Mouse (Mus musculus): Measurements from ENCODE around the gene Hspb7. TPM values are rescaled to one million over a fixed set of nuclear protein-coding genes. Genes with fewer than 3 reads are reported as not detected.

Hspb7 gene
- 0.24 TPM for polyA plus RNA-seq (2021)

DNA sequence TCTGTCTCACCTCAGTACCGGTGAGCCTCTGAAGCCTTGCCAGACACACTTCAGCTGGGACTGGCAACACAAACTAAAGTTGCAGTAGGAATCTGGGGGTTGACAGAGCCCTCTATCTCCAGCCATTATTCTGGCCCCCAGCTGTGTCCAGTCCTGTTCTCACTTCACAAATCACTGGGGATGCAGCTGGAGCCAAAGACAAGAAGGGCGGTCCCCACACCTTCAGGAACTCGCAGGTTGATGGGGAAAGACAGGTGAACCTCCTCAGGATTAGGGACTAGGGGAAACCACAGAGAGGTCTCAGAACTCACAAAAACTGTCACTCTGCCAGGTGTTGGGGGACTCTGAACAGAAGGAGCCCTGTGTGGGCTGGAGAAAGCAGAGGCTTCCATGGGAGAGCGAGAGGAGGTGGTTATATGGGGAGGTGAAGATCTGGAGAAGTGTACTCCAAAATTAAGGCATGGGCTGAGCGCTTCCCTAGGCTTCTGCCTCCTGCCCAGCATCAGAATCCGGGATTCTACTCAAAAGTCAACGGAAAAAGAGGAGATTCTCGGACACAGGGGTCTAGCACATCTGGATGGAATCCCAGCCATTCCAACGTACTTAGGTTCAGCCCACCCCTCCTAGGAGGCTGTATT is at the start of gene Hspb7:
Hspb7 (plus strand) TSS at position 588 of the 638 bp plus-strand sequence.
- in situ Hi-C loops (cut with MboI; ENCODE audit: low pct_unique_long_range_greater_than_20kb): no loop called here
- H3K27me3 ChIP-seq: no peaks in the 10 kb centered on the region
- ChIA-PET POLR2A (no interaction called here), CTCF (interaction anchor here (1.4 to 1.7 kb wide), 2 partner anchors 11 to 15 kb away, joined by 3 to 4 read pairs; no protein-coding TSS in a partner anchor)
- TF ChIP-seq CTCF (IDR thresholded peaks at IDR 0.05): no peak
- ATAC-seq (no peak), DNase-seq (ENCODE audit: low read depth, low spot score) (no peak)

DNA sequence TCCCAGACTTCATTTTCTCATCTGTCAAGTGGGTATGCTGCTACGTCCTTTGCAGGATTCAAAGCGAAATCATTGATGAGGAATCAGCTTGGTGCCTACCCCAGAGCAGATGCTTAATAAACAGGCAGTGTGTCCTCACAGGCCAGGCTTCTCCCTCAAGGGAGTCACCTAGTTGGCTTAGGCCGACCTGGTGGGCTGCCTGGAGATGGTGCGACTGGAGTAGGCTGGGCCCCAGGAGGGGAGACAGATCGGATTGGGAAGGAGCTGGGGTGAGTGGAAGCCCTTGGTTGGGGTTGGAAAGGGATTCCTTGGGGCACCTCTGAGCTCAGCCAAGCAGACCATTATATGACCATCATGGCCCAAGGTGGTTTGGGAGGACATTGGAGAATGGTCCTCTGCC is 48.2 kb upstream of the Hspb7 start:
- no peak for ATAC-seq
- no peak for DNase-seq (ENCODE audit: low read depth, low spot score)
- in situ Hi-C loops (cut with MboI; ENCODE audit: low pct_unique_long_range_greater_than_20kb): no loop called here
- no peaks in the 10 kb centered on the region for H3K27me3 ChIP-seq
- TF ChIP-seq CTCF (IDR thresholded peaks at IDR 0.05): no peak
- ChIA-PET CTCF (interaction anchor here (0.6 kb wide), 1 partner anchor 11 kb away, joined by 3 read pairs; no protein-coding TSS in a partner anchor), POLR2A (no interaction called here)

DNA sequence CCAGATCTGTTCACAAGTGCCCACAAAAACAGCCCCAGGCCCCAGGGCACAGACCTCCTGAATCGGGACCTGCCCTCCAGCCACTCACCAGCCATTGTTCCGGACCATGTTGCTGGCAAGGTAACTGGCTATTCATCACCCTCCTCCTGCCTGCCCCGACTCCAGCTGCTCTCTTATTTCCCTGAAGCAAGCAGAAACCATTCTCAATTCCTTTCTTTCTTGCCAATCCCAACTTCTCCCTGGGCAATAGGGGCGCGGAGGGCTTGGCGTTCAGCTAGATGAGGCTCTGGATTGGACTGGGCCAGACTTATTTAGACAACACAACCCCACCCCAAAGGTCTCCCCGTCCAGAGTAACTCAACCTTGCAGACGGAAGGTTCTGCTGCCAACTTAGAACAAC is 40.9 kb upstream of the Hspb7 start:
- TF ChIP-seq CTCF (IDR thresholded peaks at IDR 0.05): no peak
- ChIA-PET CTCF (no interaction called here), POLR2A (no interaction called here)
- H3K27me3 ChIP-seq: no peaks in the 10 kb centered on the region
- in situ Hi-C loops (cut with MboI; ENCODE audit: low pct_unique_long_range_greater_than_20kb): no loop called here
- DNase-seq (ENCODE audit: low read depth, low spot score) (no peak), ATAC-seq (no peak)

DNA sequence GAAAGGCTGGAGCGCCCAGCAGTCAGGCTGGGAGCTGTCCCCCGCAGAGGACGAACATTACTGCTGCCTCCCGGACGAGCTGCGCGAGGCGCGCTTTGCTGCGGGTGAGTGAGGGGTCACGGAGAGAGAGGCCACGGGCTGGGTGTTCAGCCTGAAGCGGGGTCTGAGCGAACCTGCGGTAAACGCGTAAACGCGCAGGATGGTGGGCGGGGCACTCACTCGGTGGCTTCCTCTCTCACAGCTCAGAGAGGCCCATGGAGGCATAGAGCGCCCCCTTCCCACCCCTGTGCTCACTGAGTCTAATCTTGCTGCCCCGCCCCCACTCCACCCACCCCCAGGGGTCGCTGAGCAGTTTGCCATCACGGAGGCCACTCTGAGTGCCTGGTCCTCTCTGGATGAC is 38.2 kb upstream of the Hspb7 start:
- in situ Hi-C loops (cut with MboI; ENCODE audit: low pct_unique_long_range_greater_than_20kb): no loop called here
- no peak for DNase-seq (ENCODE audit: low read depth, low spot score)
- CTCF ChIA-PET: no interaction called here
- TF ChIP-seq CTCF (IDR thresholded peaks at IDR 0.05): no peak
- POLR2A ChIA-PET: interaction anchor here (1.2 kb wide), 1 partner anchor 10 kb away, joined by 3 read pairs; no protein-coding TSS in a partner anchor
- H3K27me3 ChIP-seq: no peaks in the 10 kb centered on the region
- no peak for ATAC-seq

DNA sequence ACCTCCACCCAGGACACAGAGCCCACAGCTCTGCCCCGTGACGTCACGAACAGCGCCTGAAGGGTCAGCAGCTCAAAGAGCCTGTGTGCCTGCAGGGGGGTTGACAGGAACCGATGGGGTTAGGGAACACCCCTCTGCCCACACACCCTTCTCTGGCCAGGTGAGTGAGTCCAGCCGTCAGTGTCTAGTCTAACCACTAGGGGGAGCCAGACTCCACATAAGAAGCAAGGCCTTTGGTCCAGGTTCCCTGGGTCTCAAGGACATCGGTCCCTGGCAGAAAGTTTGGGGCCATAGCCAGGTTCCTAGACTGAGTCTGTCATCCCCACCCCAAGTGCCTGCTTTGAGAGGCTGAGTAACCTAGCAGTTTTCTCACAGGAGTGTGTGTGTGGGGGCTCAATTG is 35.3 kb upstream of the Hspb7 start:
- no peak for ATAC-seq
- ChIA-PET POLR2A (interaction anchor here (0.6 kb wide), 1 partner anchor 406 kb away, joined by 3 read pairs; no protein-coding TSS in a partner anchor), CTCF (interaction anchor here (1.5 kb wide), 1 partner anchor 19 kb away, joined by 4 read pairs; no protein-coding TSS in a partner anchor)
- H3K27me3 ChIP-seq: no peaks in the 10 kb centered on the region
- in situ Hi-C loops (cut with MboI; ENCODE audit: low pct_unique_long_range_greater_than_20kb): no loop called here
- no peak for TF ChIP-seq CTCF (IDR thresholded peaks at IDR 0.05)
- DNase-seq (ENCODE audit: low read depth, low spot score): no peak

DNA sequence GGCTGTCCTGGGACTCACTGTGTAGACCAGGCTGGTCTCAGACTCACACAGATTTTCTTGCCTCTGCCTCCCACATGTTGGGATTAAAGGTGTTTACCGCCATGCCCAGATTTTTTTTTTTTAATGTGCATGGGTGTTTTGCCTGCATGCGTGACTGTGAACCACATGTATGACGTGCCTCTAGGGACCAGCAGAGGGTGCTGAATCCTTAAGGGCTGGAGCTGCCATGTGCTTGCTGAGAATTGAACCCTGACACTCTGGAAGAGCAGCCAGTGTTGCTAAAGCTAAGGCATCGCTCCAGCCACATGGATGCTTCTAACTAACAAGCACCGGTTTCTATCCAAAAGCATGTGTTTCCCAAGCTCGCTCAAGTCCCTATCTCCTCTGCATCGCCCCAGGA is 34.4 kb upstream of the Hspb7 start:
- H3K27me3 ChIP-seq: no peaks in the 10 kb centered on the region
- in situ Hi-C loops (cut with MboI; ENCODE audit: low pct_unique_long_range_greater_than_20kb): no loop called here
- DNase-seq (ENCODE audit: low read depth, low spot score): no peak
- ChIA-PET POLR2A (no interaction called here), CTCF (interaction anchor here (1.2 kb wide), 1 partner anchor 113 kb away, joined by 3 read pairs; no protein-coding TSS in a partner anchor)
- no peak for TF ChIP-seq CTCF (IDR thresholded peaks at IDR 0.05)
- ATAC-seq: no peak

DNA sequence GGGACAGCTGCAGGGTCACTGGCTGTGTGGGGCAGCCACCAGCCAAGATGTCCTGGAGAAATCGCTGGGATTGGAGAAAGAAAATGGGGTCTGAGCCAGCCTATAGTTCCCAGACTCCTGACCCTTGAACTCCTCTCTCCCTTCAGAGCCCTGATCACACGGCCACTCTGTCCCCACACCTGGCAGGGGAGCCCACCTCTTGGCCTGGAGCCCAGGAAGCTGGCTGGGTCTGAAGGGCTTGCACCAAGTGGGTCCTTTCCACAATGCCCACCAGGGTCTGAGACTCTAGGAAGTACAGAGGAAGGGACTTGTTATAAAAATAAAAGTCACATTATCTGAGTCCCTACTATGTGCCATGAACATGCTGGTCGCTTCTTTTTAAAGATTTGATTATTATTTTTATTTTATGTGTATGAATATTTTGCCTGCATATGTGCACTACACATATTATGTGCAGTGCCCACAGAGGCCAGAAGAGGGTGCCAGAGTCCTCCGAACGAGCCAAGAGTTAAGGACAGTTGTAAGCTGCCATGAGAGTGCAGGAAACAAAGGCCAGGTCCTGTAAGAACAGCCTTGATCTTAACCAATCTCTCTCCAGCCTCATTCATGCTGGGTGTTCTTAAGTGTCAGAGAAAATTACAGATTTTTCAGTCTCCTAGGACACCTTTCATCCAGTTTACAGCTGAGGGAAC is 33.3 kb upstream of the Hspb7 start:
- no peak for ATAC-seq

DNA sequence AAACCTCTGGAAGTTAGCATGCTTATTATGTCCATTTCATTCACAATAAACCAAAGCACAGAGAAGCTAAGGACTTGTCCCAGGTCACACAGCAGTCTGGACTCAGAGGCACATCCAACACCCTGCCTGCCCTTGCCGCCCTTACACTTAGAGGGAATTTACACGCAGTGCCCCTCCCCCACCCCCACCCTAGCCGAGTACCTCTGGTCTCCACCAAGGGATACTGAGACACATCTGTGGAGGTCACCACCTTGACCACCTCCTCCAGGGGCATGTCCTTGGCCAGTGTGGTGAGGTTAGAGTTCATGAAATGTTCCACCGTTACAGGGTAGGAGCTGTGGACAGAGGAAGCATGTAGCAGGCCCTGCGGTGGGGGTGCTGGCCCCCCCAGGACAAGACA is 32.6 kb upstream of the Hspb7 start:
- in situ Hi-C loops (cut with MboI; ENCODE audit: low pct_unique_long_range_greater_than_20kb): no loop called here
- TF ChIP-seq CTCF (IDR thresholded peaks at IDR 0.05): no peak
- DNase-seq (ENCODE audit: low read depth, low spot score) (no peak), ATAC-seq (no peak)
- ChIA-PET CTCF (interaction anchor here (0.7 to 2.9 kb wide), 10 partner anchors 10 to 186 kb away, joined by 3 to 16 read pairs (median 4); partner anchors contain the start of gene Clcnka), POLR2A (interaction anchor here (0.7 to 0.8 kb wide), 2 partner anchors 381 to 512 kb away, joined by 3 to 5 read pairs; no protein-coding TSS in a partner anchor)
- no peaks in the 10 kb centered on the region for H3K27me3 ChIP-seq

More for the DNA sequence above, 33.3 kb upstream of the Hspb7 start:
- ChIA-PET POLR2A (no interaction called here), CTCF (interaction anchor here (0.7 to 2.9 kb wide), 10 partner anchors 11 to 186 kb away, joined by 3 to 16 read pairs (median 4); partner anchors contain the start of gene Clcnka)
- peak; percentile 86 for TF ChIP-seq CTCF (IDR thresholded peaks at IDR 0.05)
- no peaks in the 10 kb centered on the region for H3K27me3 ChIP-seq
- in situ Hi-C loops (cut with MboI; ENCODE audit: low pct_unique_long_range_greater_than_20kb): no loop called here
- DNase-seq (ENCODE audit: low read depth, low spot score): no peak

DNA sequence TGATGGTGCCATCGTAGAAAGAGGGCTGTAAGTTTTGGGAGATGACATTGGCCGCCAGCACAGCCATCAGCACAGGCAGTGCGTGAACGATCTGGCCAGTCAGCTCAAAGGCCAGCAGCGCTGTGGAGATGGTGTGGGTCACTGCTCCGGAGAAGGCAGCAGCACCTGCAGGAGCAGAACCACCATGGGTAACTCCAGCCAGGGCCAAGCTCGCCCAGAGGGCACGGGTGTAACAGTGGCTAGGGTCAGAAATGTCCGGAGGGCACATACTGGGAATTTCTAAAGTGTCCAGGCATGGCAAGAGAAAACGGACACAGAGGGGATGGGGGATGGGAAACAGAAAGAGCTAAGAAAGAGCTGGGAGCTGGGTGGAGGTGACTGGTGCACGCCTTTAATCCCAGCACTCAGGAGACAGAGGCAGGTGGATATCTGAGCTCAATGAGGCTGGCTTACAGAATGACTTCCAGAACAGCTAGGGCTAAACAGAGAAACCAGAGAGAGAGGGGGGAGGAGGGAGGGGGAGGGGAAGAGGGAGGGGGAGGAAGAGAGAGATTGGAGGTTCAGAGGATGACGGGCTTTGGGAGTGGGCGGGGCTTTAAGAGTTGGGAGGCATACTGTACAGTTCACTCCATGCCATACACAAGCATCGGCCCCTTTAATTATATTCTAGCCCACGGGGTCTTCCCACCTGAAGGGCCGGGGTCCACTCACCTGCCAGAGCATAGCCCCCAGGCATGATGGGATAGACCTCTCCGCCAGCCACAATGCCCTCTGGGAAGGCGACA is 31.0 kb upstream of the Hspb7 start:
- DNase-seq (ENCODE audit: low read depth, low spot score) (no peak), ATAC-seq (no peak)
- no peaks in the 10 kb centered on the region for H3K27me3 ChIP-seq
- in situ Hi-C loops (cut with MboI; ENCODE audit: low pct_unique_long_range_greater_than_20kb): no loop called here
- TF ChIP-seq CTCF (IDR thresholded peaks at IDR 0.05): no peak
- ChIA-PET CTCF (interaction anchor here (0.7 to 2.9 kb wide), 2 partner anchors 9 to 15 kb away, joined by 3 to 16 read pairs; partner anchors contain the start of gene Clcnka), POLR2A (no interaction called here)

DNA sequence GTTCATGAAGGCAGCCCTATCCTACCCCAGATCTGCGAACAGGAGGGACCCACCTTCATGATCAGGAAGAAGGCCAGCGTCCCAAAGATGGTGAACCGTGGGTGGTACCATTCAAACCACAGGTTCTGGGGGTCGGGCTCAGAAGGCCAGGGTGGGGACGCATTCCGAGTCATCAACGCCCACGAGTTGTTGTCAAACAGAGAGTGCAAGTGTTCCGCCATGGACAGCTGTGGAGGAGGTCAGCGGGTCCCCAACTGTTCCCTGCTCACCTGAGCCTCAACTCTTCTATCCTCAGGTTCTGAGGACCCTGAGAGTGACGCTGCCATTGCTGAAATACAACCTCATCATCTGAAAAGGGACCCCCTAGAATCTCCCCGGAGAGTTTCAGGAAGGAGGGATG is 29.3 kb upstream of the Hspb7 start:
- DNase-seq (ENCODE audit: low read depth, low spot score) (no peak), ATAC-seq (no peak)
- in situ Hi-C loops (cut with MboI; ENCODE audit: low pct_unique_long_range_greater_than_20kb): no loop called here
- ChIA-PET CTCF (no interaction called here), POLR2A (no interaction called here)
- no peak for TF ChIP-seq CTCF (IDR thresholded peaks at IDR 0.05)
- no peaks in the 10 kb centered on the region for H3K27me3 ChIP-seq
